Mouse (Mus musculus): ENCODE results near the gene Rbmxl1.
A peak's percentile ranks its signal among the peaks of the same experiment; 100 is the strongest.
"Not testable (repeated sequence)": the region's sequence is repeated elsewhere in the genome, so short reads cannot be mapped to it uniquely, and the experiment has no call there.

Gene Rbmxl1

DNA sequence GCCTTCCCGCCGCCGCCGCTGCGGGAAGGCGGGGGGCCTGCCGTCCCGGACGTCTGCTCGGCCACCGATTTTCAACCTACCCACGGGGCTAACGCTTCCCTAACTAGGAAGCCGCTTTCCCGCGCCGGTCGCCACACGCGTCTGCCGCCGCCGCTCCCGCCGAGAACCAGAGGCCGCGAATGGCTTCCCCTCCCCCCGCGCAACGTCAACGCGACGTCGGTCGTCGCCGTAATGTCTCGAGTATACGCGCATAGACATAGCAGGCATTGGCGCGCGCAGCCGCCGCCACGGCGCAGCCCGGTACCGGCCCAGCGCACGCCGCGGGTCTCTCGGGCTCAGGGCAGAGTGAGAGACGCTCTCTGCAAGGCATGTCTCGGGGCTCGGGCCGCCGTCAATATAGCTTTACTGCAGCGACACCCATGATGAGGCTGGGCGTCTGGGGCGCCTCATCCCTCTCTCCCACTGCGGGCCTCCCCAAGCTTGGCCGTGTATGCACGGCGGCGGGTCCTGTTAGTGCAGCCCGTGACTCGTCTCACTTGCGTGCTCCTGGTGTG lies at the start of gene Rbmxl1:
Gene Rbmxl1, minus strand, starts transcription at position 180 of the 554 bp plus-strand sequence.
- peak; percentile 96 for DNase-seq

DNA sequence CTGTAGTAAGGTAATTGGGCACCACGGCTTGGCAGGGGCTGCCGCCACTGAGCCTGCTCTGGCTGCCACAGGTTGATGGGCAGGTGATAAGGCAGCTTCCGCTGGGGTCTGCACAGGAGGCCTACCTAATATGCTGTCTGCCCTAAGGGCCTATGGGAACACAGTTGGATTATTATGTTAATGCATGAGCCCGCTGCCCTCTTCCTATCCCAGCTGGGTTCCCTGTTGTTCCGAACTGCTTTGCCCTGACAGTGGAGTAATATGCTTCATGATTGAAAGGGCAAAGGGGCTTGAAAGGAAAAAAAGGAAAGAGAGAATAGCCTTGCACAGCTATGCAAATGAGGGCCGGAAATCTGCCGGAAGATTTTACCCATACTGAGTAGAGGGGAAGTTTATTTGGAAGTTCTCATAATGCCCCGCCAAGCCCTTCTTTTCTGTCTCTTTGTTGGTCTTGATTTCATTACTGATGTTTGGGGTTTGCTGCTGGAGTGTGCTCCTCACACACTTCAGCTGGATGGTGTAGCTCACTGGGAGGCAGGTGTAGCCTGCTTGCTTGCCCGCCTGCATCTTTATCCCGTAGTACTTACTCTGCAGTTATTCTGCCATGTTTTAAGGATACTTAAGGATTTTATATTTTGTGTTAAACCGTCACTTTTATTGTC lies 48.2 kb upstream of the Rbmxl1 start:
- DNase-seq, result no peak

DNA sequence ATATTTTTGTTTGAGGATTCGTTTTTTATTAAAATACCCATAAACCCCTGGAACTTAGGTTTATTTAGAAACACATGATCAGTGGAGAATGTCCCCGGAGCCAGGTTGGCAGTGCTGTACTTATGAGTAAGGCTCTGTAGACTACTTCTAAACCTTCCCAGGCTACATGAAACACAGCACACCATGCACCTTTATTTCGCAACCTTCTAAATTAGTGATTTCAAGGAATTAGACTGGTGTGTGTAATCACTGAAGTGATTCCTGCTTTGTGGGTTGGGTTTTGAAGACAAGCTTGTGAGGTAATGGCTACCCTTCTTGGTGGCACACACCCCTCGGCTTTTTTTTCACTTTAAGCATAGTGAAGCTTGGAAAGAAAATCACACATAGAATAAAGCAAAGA lies 47.1 kb upstream of the Rbmxl1 start:
- DNase-seq, result no peak

DNA sequence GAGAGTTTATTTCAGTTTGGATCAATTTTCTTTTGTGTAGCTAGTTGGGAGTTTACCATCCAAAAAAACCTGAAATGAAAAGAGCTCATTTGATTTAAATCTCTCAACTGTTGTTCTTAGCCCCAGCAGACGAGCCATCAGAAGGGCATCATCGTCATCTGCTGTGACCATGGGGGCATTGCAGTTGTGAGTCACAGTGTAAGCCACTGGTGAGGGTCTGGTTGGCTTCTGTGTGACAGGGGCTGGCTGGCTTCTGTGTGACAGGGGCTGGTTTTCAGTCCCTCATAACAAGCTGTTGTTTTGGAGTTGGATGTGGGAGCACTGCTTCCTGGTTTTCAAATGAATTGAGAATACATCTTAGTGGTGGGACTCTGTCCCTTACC lies 42.0 kb upstream of the Rbmxl1 start:
- no peak for DNase-seq

DNA sequence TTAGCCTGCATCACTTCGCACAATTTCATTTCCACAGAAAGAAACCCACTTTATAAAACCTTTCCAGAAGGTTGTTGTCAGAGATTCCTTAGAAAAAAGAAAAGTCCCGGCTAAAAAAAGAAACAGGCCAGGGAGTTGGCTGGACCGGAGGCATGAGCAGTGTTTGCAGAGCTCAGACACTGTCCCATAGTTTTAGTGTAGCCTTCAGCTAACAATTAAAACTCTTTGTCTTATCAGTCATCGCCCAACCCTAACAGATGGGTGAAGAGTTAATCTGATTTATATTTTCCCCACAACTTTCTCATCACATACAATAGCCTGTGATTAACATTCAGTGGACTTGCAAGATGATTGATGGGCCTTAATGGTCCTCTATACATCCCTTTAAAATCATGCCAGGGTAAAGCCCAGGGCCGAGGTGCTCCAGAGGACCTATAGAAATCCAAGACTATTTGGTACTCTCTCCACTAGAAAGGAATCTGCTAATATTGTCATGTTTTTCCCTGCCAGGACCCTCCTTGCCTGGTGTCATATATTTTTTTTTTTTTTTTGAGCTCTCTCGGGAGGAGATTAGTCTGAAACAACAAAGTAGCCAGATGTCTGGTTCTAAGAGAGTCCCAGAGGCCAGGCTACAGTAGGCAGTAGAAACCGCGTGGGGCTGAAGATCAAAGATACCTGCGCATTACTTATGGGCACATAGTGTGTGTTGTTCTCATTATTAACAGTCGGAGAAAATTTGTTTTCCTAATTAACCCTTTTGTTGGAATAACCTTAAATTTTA lies 41.5 kb upstream of the Rbmxl1 start:
- DNase-seq, result no peak

DNA sequence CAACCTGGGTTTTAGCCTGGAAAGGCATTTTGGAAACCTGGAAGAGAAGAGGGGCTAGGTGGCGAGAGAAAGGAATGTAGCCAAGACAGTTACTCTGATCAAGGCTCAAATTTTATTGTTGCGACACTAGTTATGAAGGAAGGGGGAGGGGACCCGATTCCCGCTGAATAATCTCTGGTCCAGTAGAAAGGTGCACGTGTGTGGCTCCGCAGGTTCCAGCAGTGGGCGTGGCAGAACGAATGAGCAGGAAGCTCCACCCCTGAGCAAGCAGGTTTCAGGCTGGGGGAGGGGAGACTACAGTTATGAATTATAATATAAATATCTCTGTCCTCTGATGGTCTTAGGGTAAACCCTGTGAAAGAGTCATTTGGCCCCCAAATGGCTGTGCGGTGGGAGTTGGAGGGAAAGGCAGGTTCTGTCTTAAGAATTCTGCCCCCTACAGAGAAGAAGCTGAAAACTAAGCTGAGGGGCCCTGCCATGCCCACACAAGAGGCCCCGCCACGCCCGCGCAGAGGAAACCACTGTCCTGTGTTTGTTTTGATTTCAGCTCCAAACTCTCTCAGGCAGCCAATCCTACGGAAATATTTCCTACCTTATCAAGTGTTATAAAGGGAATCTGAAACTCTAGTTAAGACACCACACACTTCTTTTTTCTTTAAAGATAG lies 36.6 kb upstream of the Rbmxl1 start:
- not testable (repeated sequence) for DNase-seq

DNA sequence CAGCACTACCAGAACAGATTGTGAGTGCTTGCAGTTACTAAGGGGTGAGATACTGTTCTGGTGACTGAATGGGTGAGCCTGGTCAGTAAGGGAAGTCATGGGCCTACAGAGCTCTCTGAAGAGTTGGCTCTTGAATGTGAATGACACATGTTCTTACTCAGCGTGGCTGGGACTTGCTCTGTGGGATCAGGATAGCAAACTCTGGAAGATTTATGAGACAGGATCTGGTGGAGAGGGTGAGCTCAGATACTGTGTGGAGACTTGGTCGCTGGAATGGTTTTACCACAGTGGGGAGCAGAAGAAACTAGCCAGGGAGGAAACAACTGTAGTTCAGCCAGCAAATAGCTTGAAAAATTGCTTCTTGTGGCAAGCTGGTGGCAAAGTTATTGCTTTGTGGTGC lies 35.8 kb upstream of the Rbmxl1 start:
- DNase-seq, result no peak

DNA sequence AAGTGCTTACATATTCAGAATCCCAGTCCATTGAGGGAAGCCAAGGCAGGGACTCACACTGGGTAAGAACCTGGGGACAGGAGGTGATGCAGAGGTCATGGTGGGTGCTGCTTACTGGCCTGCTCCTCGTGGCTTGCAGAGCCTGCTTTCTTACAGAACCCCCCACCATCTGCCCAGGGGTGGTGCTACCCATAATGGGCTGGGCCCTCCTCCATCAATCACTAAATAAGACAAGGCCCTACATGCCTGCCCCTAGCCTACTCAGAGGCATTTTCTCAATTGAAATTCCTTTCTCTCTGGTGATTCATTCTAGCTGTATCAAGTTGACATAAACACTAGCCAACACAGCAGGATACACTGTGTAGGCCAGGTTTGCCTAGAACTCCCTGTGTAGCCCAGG lies 34.9 kb upstream of the Rbmxl1 start:
- no peak for DNase-seq

DNA sequence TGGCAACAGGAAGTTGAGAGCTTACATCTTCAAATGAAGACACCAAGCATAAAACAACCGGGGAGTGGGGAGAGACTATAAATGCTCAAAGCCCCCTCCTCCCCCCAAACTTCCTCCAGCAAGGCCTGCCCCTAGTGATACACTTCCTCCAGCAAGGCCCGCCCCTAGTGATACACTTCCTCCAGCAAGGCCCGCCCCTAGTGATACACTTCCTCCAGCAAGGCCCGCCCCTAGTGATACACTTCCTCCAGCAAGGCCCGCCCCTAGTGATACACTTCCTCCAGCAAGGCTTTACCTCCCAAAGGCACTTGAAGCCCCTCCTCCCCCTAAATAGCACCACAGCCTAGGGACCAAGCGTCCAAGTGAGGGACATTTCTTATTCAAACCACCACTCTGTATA lies 34.0 kb upstream of the Rbmxl1 start:
- DNase-seq, result not testable (repeated sequence)

DNA sequence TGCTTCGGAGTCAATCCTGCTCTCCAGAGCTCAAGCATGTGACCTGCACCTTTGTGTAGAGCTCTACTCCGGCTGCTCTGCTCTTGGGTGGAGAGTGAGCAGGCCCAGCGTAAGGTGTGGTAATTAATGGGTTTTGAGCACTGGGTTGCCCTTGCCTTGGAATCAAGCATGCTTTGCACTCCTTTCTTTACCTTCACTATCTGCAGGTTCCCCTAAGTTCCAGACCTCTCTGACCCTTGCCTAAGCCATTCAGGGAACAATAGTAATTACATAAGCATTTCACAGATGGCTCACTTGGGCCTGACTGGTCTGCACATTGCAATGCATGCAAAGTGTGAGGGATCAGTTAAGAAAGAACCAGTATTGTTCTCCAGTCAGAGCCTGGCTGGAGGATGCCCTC lies 29.1 kb upstream of the Rbmxl1 start:
- DNase-seq, result no peak

DNA sequence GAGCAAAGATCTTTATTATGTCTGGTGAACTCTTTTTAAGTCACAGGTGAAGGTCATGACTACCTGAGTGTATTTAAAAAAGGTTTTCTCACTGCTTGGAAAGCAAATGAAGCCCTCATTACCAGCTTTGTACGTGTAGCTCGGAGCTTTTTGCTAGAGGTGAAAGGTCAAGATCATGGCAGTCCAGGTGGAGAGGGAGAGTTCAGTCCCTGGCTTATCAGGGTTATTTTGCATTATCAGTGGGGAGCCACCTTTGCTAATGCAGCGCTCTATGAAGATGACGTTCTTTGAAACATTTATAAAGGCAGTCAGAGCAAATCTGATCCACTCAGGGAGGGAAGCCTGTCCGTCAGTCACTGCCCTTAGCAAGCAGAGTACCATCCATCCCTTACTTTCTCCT lies 28.0 kb upstream of the Rbmxl1 start:
- DNase-seq, result no peak

DNA sequence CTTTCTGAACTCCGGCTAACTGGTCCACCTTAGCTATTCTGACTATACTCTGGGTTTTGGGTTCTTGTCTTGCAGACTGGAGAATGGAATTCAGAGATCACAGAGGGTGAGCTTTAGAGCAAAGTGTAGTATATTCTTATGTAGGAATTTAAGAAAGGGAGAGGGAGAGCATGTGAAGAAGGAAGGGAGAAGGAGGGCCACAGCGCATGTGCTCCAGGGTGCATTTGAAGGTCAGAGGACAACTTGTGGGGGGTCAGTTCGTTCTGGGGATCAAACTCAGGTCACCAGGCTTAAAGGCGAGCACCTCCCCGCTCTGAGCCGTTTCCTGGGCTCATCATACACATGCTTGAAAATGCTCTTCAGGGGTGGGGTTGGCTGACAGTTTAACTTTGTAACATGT lies 25.3 kb upstream of the Rbmxl1 start:
- no peak for DNase-seq

DNA sequence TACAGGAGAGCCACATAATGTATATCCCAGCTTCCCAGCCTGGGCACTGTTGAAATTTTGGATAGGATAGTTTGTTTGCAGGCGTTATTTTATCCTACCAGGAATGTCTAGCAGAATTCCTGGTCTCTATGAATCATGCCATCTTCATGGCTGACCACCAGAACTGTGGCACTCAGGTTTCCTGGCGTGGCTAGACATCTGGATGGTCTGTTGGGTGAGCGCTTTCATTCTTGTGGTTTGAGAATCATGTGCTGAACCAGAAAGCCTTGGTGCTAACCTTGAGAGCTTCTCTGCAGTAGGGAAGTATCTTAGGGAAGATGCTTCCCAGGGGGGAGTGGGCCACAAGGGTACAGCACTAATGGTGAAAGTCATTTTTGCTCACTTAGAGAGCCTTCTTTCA lies 6.4 kb upstream of the Rbmxl1 start:
- DNase-seq, result no peak

DNA sequence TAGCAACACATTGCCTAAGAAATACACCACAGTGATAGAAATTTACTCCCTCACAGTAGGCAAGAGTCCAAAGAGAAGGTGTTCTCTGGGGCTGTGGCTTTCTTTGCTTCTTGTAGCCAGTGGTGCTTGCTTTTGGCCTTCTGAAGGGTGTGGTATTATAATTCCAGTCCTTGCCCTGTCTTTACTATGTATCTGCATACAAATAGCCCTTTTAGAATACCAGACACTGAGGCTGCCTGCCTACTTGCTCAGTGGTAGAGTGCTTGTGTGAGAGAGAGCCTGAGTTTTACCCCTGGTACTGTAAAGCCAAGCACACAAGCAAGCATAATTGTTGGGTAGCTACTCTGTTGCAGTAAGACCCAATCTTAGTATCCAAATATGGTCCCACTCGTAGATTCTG lies 6.0 kb upstream of the Rbmxl1 start:
- DNase-seq, result no peak

DNA sequence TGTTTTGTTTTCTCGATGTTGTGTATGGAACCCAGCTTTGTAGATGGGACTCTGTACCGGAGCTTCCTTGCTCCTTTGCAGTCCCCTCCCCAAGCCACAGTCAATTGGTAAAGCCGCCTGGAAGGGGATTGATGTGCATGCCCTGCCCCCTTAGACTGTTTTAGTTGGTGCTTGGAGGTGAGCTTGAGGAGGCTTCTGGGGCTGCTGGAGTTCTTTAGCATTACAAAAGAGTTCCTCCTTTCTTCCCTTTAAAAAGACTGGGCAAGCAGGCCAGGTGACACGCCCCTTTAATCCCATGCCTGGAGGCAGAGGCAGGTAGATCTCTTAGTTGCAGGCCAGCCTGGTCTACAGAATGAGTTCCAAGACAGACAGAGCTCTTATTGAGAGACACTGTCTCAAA lies 4.4 kb upstream of the Rbmxl1 start:
- no peak for DNase-seq

DNA sequence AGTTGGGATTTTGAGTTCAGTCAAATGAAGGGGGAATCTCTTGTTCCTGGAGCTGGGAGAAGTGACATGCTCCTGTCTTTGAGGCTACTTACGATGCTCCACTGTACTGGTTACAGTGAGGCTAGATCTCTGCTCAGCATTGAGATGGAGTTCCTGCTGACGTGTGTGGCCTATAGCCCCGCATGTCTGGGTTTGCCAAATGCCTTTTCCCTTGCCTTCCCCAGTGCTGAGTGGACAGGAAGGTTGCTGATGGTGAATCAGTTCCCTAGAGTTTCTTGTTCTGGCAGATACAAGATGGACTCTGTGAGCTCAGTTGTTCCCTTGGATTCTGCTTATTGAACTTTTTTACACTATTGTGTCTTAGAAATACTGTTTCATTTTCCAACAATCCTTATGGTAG lies 2.2 kb upstream of the Rbmxl1 start:
- no peak for DNase-seq

DNA sequence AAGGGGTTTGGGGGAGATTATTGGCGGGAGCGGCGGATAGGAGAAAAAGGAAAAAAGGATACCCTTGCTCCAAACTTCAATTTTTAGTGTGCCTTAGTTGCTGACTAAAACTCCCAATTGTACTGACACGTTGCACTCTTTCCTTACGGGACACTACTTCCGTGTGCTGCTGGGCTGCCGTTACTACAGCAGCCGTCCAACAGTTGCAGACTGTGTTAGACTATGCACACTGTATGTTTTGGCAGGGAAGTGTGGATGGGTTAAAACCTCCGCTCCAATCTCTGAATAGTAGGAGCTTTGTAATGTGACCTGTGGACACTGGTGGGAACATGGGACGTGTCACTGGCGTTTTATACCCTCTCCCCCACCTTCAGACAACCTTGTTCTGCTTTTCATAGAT lies 1.4 kb upstream of the Rbmxl1 start:
- DNase-seq, result peak; percentile 18

DNA sequence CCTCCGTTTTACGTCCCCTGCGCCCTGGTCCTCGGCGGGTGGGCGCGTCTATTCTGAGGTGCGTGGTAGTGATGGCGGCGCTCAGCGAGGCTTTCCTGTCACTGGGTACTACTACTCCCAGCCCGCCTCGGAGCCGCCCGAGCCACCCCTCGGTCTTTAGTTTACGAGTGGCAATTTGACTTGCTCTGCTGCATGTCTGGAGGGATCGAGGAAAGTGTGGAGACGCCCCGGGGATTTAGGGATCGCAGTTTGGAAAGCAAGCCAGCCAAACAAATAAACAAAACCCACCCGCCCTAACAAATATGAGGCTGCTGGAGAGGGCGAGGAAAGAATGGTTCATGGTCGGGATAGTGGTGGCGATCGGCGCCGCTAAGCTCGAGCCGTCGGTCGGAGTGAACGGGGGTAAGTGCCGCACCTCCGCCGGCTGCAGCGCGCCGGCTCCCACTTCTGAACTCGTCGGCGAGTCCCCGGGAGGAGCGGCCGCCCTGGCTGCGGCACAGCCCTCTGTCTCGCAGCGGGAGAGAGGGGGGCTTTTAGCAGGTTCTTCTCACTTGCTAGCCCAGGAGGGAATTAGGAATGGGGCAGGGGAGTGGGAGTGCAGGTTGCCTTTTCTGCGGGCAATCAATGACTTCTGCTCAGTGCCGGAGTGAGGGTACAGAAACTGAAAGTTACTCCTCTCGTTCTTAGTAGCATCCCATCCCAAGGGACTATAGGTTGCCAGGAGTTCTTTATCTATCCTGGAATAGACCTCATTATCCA lies 754 bp upstream of the Rbmxl1 start, which contains the start of gene Slc10a7:
Gene Slc10a7, plus strand, starts transcription at position 74 of the 759 bp plus-strand sequence.
- DNase-seq, result peak; percentile 91

DNA sequence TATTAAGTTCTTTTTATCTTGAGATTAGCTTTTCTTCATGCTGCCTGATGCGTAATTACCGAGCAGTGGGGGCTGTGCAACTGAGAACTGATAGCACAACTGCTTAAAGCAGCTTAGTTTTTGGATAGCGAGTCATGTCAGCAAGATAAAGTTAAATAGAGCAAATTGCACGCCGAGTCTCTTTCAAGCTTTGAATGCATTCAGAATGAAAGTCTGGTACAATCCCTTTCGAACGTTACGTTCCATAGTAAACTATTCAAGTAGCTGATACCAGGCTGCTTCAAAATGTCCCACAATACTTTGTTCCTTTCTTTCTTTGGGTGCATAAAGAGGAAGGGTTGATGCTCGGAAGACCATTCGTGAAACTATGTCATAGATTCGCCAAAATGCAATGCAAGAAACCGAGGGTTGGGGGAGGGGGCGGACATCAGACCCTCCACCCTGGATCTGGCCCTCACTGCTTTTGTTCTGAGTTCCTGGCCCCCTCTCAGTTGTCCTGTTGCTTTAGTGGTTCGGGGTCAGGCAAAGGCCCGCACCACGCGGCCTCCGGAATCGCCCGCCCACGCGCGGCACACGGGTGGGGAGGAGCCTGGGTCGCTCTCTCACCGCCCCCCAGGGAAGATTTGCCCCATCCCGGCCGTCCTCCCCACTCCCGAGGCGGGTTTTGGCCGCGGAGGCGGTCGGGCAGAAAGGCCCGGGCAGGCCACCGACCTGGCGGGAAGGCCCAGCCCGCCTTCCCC lies 549 bp downstream of the Rbmxl1 start:
- peak; percentile 67 for DNase-seq

DNA sequence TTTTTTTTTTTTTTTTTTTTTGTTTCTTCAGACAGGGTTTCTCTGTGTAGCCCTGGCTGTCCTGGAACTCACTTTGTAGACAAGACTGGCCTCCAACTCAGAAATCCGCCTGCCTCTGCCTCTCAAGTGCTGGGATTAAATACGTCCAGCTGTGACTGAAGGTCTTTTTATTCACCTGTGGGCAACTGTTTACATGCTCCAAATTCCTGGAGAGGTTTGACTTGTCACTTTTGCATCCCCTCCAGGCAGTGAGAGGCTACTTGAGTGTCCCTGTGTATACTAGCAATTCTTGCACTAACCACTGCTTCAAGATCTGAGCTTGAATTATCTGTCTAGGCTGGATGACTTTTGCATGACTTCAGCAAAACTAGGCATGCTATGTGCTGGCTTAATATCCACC lies 6.0 kb downstream of the Rbmxl1 start:
- DNase-seq, result no peak

DNA sequence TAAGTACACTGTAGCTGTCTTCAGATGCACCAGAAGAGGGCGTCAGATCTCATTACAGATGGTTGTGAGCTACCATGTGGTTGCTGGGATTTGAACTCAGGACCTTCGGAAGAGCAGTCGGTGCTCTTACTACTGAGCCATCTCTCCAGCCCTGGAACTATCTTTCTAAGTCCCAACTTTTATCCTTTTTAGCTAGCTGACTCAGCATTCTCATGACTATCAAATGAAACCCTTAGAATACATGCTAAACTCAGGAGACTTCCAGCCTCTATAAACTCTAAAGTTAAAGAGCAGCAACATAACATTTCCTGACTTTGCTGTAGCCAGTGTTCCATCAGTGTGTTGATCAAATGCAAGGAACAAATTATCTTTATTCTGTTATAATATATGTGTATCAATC lies 12.4 kb downstream of the Rbmxl1 start:
- DNase-seq, result not testable (repeated sequence)

DNA sequence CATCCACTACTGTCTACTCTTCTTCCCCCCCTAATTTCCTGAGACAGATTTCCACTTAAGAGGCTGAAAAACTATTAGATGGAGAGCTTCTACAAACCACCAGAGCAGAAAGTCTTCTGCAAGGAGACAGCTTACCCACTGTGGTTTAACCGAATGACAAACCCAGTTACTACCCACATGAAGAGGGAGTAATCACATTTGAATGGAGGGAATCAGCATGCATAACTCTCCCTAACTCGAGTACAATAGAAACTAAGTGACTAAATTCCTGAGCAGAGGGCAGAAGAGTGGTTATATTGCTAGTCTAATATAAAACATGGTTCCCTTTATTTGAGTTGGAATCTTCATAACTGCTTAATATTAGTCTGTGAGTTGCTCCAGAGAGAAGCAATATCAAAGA lies 15.7 kb downstream of the Rbmxl1 start:
- DNase-seq, result no peak

Data from kidney, postnatal 10 days (tissue).